Mouse (Mus musculus) midbrain, embryonic 12.5 days (tissue): ENCODE results near the gene Krt13. TPM values are rescaled to one million over a fixed set of nuclear protein-coding genes. Genes with fewer than 3 reads are reported as not detected.
A peak's percentile ranks its signal among the peaks of the same experiment; 100 is the strongest.

Source experiments
- ATAC-seq: fragments of 200-750 bp; cut with Nextera tagmentation; 2 replicates; pipeline ENCODE4 v1.8.0; 2017; ENCODE audit warnings: low read depth, moderate TSS enrichment, moderate library complexity; ENCODE audit not compliant: low FRiP score
- H3K27ac ChIP-seq: fragments of 300-500 bp; sonication (generic); replicated peaks from 2 replicates; pipeline ENCODE4 v1.5.1; 2016; ENCODE audit warnings: mild to moderate bottlenecking
- H3K27me3 ChIP-seq: fragments of 300-500 bp; sonication (generic); 2 replicates; pipeline ENCODE4 v1.6.1; 2016; ENCODE audit warnings: mild to moderate bottlenecking
- H3K36me3 ChIP-seq: fragments of 300-500 bp; sonication (generic); 2 replicates; pipeline ENCODE4 v1.6.1; 2016
- H3K4me1 ChIP-seq: fragments of 300-500 bp; sonication (generic); 2 replicates; pipeline ENCODE4 v1.6.1; 2016
- H3K4me2 ChIP-seq: fragments of 300-500 bp; sonication (generic); replicated peaks from 2 replicates; pipeline ENCODE4 v1.6.1; 2016; ENCODE audit warnings: mild to moderate bottlenecking, moderate library complexity
- H3K4me3 ChIP-seq: fragments of 300-500 bp; sonication (generic); 2 replicates; pipeline ENCODE4 v1.5.1; 2016; ENCODE audit warnings: mild to moderate bottlenecking
- H3K9ac ChIP-seq: fragments of 300-500 bp; sonication (generic); replicated peaks from 2 replicates; pipeline ENCODE4 v1.6.1; 2016; ENCODE audit warnings: mild to moderate bottlenecking, moderate library complexity
- H3K9me3 ChIP-seq: fragments of 300-500 bp; sonication (generic); 2 replicates; pipeline ENCODE4 v1.6.1; 2016; ENCODE audit warnings: mild to moderate bottlenecking
- WGBS: fragments of 180-500 bp; shearing (Covaris S2); methylation state at CpG from one replicate; pipeline ENCODE4 v1.1.7; 2016; 5-methylcytosine and 5-hydroxymethylcytosine counted together
- polyA plus RNA-seq: library from polyadenylated mRNA; unstranded; fragments of >200 nt; fragmentation: Nextera tagmentation; extraction: Ambion mirVana; gene quantifications from 2 replicates; pipeline ENCODE4 v1.2.1, GENCODE M21; 2016

Gene Krt13
- not detected in 2 replicates for polyA plus RNA-seq

- H3K9me3 ChIP-seq = no peaks in the 10 kb centered on the region
- no peak within 1 kb of the TSS for H3K4me2 ChIP-seq
- H3K27ac ChIP-seq = no peak within 1 kb of the TSS
- no peaks in the 10 kb centered on the region for H3K27me3 ChIP-seq
- H3K9ac ChIP-seq = no peak within 1 kb of the TSS
- H3K36me3 ChIP-seq = no peaks in the 10 kb centered on the region
- no peaks in the 10 kb centered on the region for H3K4me1 ChIP-seq
- 87% methylated on average over 3 of the region's 3 CpGs for WGBS
- H3K4me3 ChIP-seq = no peak within 1 kb of the TSS
- no peak for ATAC-seq
Measured at GRCm38 (mm10) chr11:100121466-100121865, at the start of gene Krt13. Gene Krt13, minus strand, starts transcription at chr11:100121566.

GRCm38 (mm10) chr11:100168765-100169762, 47.7 kb upstream of the Krt13 start:
- 33% methylated on average over 14 of the region's 14 CpGs for WGBS
- no peak overlapping the region for H3K27ac ChIP-seq
- no peaks in the 10 kb centered on the region for H3K27me3 ChIP-seq
- H3K9ac ChIP-seq = no peak overlapping the region
- ATAC-seq = peak; percentile 23; the same call in 1 of the 2 replicates
- H3K9me3 ChIP-seq = no peaks in the 10 kb centered on the region
- H3K4me1 ChIP-seq = no peaks in the 10 kb centered on the region
- 0 out of 2 replicates have a peak overlapping the region, but pooled peaks have one; percentile 11 for H3K4me2 ChIP-seq
- H3K4me3 ChIP-seq = no peak overlapping the region
- H3K36me3 ChIP-seq = no peaks in the 10 kb centered on the region

GRCm38 (mm10) chr11:100168071-100168470, 46.7 kb upstream of the Krt13 start:
- Histone ChIP-seq H3K4me3 (no peak overlapping the region), H3K9ac (no peak overlapping the region), H3K27me3 (no peaks in the 10 kb centered on the region), H3K4me1 (no peaks in the 10 kb centered on the region), H3K4me2 (no peak overlapping the region), H3K9me3 (no peaks in the 10 kb centered on the region), H3K27ac (no peak overlapping the region), H3K36me3 (no peaks in the 10 kb centered on the region)
- no peak for ATAC-seq
- WGBS = 86% methylated on average over 8 of the region's 8 CpGs

- no peaks in the 10 kb centered on the region for H3K4me1 ChIP-seq
- no peak for ATAC-seq
- H3K27ac ChIP-seq = no peak overlapping the region
- no peak overlapping the region for H3K4me2 ChIP-seq
- WGBS = 68% methylated on average over 7 of the region's 7 CpGs
- H3K27me3 ChIP-seq = no peaks in the 10 kb centered on the region
- H3K9me3 ChIP-seq = no peaks in the 10 kb centered on the region
- no peaks in the 10 kb centered on the region for H3K36me3 ChIP-seq
- H3K9ac ChIP-seq = no peak overlapping the region
- no peak overlapping the region for H3K4me3 ChIP-seq
Measured at GRCm38 (mm10) chr11:100164392-100164791, 43.0 kb upstream of the Krt13 start.

GRCm38 (mm10) chr11:100157908-100158477, 36.6 kb upstream of the Krt13 start:
- WGBS = 73% methylated on average over 6 of the region's 6 CpGs

GRCm38 (mm10) chr11:100157331-100157730, 36.0 kb upstream of the Krt13 start:
- no peaks in the 10 kb centered on the region for H3K4me1 ChIP-seq
- no peaks in the 10 kb centered on the region for H3K9me3 ChIP-seq
- no peaks in the 10 kb centered on the region for H3K36me3 ChIP-seq
- 87% methylated on average over 3 of the region's 3 CpGs for WGBS
- no peak overlapping the region for H3K27ac ChIP-seq
- H3K4me2 ChIP-seq = no peak overlapping the region
- H3K27me3 ChIP-seq = no peaks in the 10 kb centered on the region
- H3K9ac ChIP-seq = no peak overlapping the region
- no peak for ATAC-seq
- H3K4me3 ChIP-seq = no peak overlapping the region

More at GRCm38 (mm10) chr11:100157908-100158477, 36.6 kb upstream of the Krt13 start:
- Histone ChIP-seq H3K9ac (no peak overlapping the region), H3K4me1 (no peaks in the 10 kb centered on the region), H3K27me3 (no peaks in the 10 kb centered on the region), H3K4me3 (no peak overlapping the region), H3K9me3 (no peaks in the 10 kb centered on the region), H3K36me3 (no peaks in the 10 kb centered on the region), H3K27ac (no peak overlapping the region), H3K4me2 (no peak overlapping the region)
- no peak for ATAC-seq

GRCm38 (mm10) chr11:100155497-100156255, 34.3 kb upstream of the Krt13 start:
- H3K9me3 ChIP-seq = no peaks in the 10 kb centered on the region
- no peaks in the 10 kb centered on the region for H3K4me1 ChIP-seq
- no peak overlapping the region for H3K9ac ChIP-seq
- H3K36me3 ChIP-seq = no peaks in the 10 kb centered on the region
- H3K27ac ChIP-seq = no peak overlapping the region
- WGBS = 80% methylated on average over 8 of the region's 8 CpGs
- H3K4me2 ChIP-seq = no peak overlapping the region
- no peaks in the 10 kb centered on the region for H3K27me3 ChIP-seq
- no peak for ATAC-seq
- no peak overlapping the region for H3K4me3 ChIP-seq

GRCm38 (mm10) chr11:100148615-100149330, 27.4 kb upstream of the Krt13 start, which contains the start of gene Krt19:
Gene Krt19, minus strand, starts transcription at chr11:100148665.
- WGBS = 38% methylated on average over 9 of the region's 9 CpGs
- Histone ChIP-seq H3K36me3 (no peaks in the 10 kb centered on the region), H3K4me2 (no peak within 1 kb of the TSS), H3K27me3 (peaks cover 39% of the 10 kb centered on the region), H3K27ac (no peak within 1 kb of the TSS), H3K4me1 (peaks cover 10% of the 10 kb centered on the region), H3K4me3 (no peak within 1 kb of the TSS), H3K9me3 (no peaks in the 10 kb centered on the region), H3K9ac (no peak within 1 kb of the TSS)
- ATAC-seq = no peak

- no peak overlapping the region for H3K4me2 ChIP-seq
- H3K4me3 ChIP-seq = no peak overlapping the region
- peaks cover 41% of the 10 kb centered on the region for H3K27me3 ChIP-seq
- no peak for ATAC-seq
- no peaks in the 10 kb centered on the region for H3K9me3 ChIP-seq
- H3K4me1 ChIP-seq = peaks cover 10% of the 10 kb centered on the region
- no peaks in the 10 kb centered on the region for H3K36me3 ChIP-seq
- H3K27ac ChIP-seq = no peak overlapping the region
- WGBS = 76% methylated on average over 5 of the region's 5 CpGs
- H3K9ac ChIP-seq = no peak overlapping the region
Measured at GRCm38 (mm10) chr11:100147566-100148353, 26.4 kb upstream of the Krt13 start.

GRCm38 (mm10) chr11:100145858-100146560, 24.6 kb upstream of the Krt13 start:
- Histone ChIP-seq H3K9ac (no peak overlapping the region), H3K27me3 (peaks cover 41% of the 10 kb centered on the region), H3K4me1 (peaks cover 10% of the 10 kb centered on the region), H3K27ac (no peak overlapping the region), H3K36me3 (no peaks in the 10 kb centered on the region), H3K4me2 (peak overlapping the region; percentile 50), H3K4me3 (peak overlapping the region; percentile 27), H3K9me3 (no peaks in the 10 kb centered on the region)
- ATAC-seq = no peak
- WGBS = 4% methylated on average over 13 of the region's 13 CpGs
